Mouse (Mus musculus) liver, embryonic 16.5 days (tissue): ENCODE measurements around the gene Mindy1. TPM values are rescaled to one million over a fixed set of nuclear protein-coding genes. Genes with fewer than 3 reads are reported as not detected.
A peak's percentile ranks its signal among the peaks of the same experiment; 100 is the strongest.

ENCODE experiments used
- ATAC-seq: fragments of 200-750 bp; cut with Nextera tagmentation; 2 replicates; pipeline ENCODE4 v1.8.0; 2017; ENCODE audit warnings: low read depth, mild to moderate bottlenecking, moderate number of reproducible peaks, moderate library complexity
- H3K27ac ChIP-seq: fragments of 300-500 bp; sonication (generic); 2 replicates; pipeline ENCODE4 v1.5.1; 2014; ENCODE audit warnings: mild to moderate bottlenecking, low read length
- H3K27me3 ChIP-seq: fragments of 300-500 bp; sonication (generic); 2 replicates; pipeline ENCODE4 v1.6.1; 2014; ENCODE audit warnings: low read depth, low read length, mixed read lengths; ENCODE audit not compliant: control insufficient read depth, insufficient read depth
- H3K36me3 ChIP-seq: fragments of 300-500 bp; sonication (generic); 2 replicates; pipeline ENCODE4 v1.6.1; 2014; ENCODE audit warnings: mild to moderate bottlenecking; ENCODE audit not compliant: control insufficient read depth, insufficient read depth
- H3K4me1 ChIP-seq: fragments of 300-500 bp; sonication (generic); 2 replicates; pipeline ENCODE4 v1.6.1; 2014; ENCODE audit warnings: low read depth, low read length, mixed read lengths; ENCODE audit not compliant: control insufficient read depth
- H3K4me2 ChIP-seq: fragments of 300-500 bp; sonication (generic); 2 replicates; pipeline ENCODE4 v1.6.1; 2014; ENCODE audit warnings: low read depth, low read length, mixed read lengths
- H3K4me3 ChIP-seq: fragments of 300-500 bp; sonication (generic); 2 replicates; pipeline ENCODE4 v1.5.1; 2014; ENCODE audit warnings: low read depth, mild to moderate bottlenecking, low read length
- H3K9ac ChIP-seq: fragments of 300-500 bp; sonication (generic); 2 replicates; pipeline ENCODE4 v1.6.1; 2014; ENCODE audit warnings: low read depth, low read length
- H3K9me3 ChIP-seq: fragments of 300-500 bp; sonication (generic); replicated peaks from 2 replicates; pipeline ENCODE4 v1.6.1; 2016; ENCODE audit warnings: low read length; ENCODE audit not compliant: control insufficient read depth
- WGBS: fragments of 180-500 bp; shearing (Covaris S2); extraction: QIAGEN DNeasy Blood & Tissue Kit; methylation state at CpG from one replicate; pipeline ENCODE4 v1.1.7; 2014; ENCODE audit not compliant: insufficient replicate concordance; 5-methylcytosine and 5-hydroxymethylcytosine counted together
- polyA plus RNA-seq: library from polyadenylated mRNA; unstranded; fragments of >200 nt; fragmentation: Nextera tagmentation; extraction: Ambion mirVana; gene quantifications from 2 replicates; pipeline ENCODE4 v1.2.1, GENCODE M21; 2015

Gene Mindy1
- polyA plus RNA-seq, 1 experiment from 2014 or later, result 23.2 TPM

DNA sequence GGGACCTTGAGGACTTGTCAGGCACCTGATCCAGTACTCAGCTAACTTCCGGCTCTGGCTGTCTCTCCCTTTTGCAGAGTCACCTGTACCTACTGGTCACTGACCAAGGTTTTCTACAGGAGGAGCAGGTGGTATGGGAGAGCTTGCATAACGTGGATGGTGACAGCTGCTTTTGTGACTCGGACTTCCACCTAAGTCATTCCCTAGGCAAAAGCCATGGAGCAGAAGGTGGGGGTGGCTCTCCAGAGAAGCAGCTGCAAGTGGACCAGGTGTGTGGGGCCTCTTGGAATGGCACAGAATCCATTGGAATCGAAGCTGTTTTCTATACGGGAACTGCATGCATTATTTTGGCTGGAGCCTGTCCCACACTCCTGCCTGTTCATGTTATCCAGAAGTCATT is 13.6 kb downstream of the Mindy1 start:
- H3K4me3 ChIP-seq, result no peak overlapping the region
- no peaks in the 10 kb centered on the region for H3K27me3 ChIP-seq
- ATAC-seq, result no peak
- peaks cover 19% of the 10 kb centered on the region for H3K4me1 ChIP-seq
- H3K9me3 ChIP-seq, result no peaks in the 10 kb centered on the region
- WGBS, result 59% methylated on average over 5 of the region's 5 CpGs
- H3K27ac ChIP-seq, result no peak overlapping the region
- H3K4me2 ChIP-seq, result no peak overlapping the region
- no peak overlapping the region for H3K9ac ChIP-seq
- H3K36me3 ChIP-seq, result no peaks in the 10 kb centered on the region; the same call in 1 of the 2 replicates

DNA sequence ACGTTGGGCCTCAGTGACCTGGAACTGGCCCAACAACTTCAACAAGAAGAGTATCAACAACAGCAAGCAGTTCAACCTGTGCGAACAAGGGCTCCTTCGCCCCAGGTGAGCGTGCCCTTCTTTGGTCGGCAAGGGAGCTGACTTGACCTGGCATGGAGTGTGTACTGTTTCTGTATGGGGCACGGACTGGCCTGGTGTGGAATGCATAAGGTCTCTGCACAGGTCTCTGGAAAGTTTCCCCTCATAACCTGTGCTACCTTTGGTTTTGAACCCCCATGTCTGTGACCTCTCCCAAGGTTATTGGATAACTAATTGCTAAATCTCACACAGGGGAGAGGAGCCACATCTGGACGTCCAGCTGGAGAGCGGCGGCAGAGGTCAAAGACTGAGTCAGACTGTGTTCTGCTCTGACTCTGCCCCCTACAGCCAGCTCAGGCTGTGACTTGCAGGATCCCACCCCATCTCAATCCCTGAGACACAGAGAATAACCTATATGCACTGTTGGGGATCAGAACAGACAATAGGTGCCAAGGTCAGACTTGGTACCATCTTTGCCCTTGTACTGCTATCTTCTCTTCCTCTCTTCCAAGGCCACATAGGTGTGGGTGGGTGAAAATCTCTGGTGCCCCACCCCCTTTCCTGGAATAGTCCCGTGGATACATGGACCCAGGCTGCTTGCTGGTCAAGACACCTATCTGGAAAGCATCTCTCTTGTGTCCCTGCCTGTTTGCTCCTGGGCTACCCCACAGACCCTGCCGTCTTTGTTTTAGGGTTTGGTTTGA is 14.4 kb downstream of the Mindy1 start:
- no peaks in the 10 kb centered on the region for H3K27me3 ChIP-seq
- no peaks in the 10 kb centered on the region for H3K9me3 ChIP-seq
- no peaks in the 10 kb centered on the region; the same call in 1 of the 2 replicates for H3K36me3 ChIP-seq
- peak; percentile 60 for ATAC-seq
- H3K9ac ChIP-seq, result no peak overlapping the region
- 69% methylated on average over 11 of the region's 11 CpGs for WGBS
- H3K4me3 ChIP-seq, result no peak overlapping the region
- peak overlapping the region; percentile 13; the same call in 1 of the 2 replicates for H3K27ac ChIP-seq
- H3K4me2 ChIP-seq, result no peak overlapping the region
- H3K4me1 ChIP-seq, result peaks cover 19% of the 10 kb centered on the region

DNA sequence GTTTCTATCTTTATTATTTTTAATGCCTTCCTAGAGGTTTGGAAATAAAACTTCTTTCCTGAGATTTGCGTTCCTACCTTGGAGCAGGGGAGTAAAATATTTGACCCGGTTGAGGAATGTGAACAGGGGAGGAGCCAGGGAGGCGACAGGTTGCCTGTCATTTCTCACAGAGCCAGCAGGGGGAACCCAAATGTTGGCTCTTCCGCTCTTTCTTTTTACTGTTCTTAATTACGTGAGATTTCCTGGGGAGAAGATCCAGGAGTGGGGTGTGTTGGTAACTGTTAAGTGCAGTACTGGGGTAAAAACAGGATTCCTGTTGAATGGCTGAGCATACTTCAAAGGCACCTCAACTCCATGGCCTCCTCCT is 14.9 kb downstream of the Mindy1 start:
- Histone ChIP-seq H3K27me3 (no peaks in the 10 kb centered on the region), H3K4me1 (peaks cover 19% of the 10 kb centered on the region), H3K9me3 (no peaks in the 10 kb centered on the region), H3K4me2 (no peak overlapping the region), H3K4me3 (no peak overlapping the region), H3K9ac (no peak overlapping the region), H3K36me3 (no peaks in the 10 kb centered on the region; the same call in 1 of the 2 replicates), H3K27ac (no peak overlapping the region)
- ATAC-seq, result 0 out of 2 replicates have a peak, but pooled peaks have one; percentile 19
- 21% methylated on average over 5 of the region's 5 CpGs for WGBS

DNA sequence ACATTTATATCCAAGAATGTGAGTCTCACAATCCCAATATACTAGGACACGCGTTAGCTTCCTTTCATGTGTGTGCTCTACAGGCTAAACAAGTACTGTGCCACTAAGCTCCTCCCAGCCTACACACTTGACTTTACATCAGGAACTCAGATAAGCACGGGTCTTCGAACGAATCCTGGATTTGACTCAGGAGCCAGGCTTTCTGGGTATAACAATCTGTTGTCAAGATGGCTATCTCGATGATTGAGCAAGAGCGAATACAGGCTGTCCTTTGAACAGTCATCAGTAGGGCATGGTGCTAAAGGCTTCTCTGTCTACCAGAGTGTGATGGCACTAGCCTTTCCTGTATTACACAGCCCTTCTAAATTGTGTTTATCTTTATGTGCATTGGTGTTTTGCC is 16.9 kb downstream of the Mindy1 start:
- H3K36me3 ChIP-seq, result no peaks in the 10 kb centered on the region
- ATAC-seq, result peak; percentile 53
- H3K27me3 ChIP-seq, result no peaks in the 10 kb centered on the region
- 52% methylated on average over 7 of the region's 7 CpGs for WGBS
- H3K4me2 ChIP-seq, result no peak overlapping the region
- no peak overlapping the region for H3K9ac ChIP-seq
- H3K27ac ChIP-seq, result 0 out of 2 replicates have a peak overlapping the region, but pooled peaks have one; percentile 6
- H3K4me1 ChIP-seq, result peaks cover 16% of the 10 kb centered on the region
- H3K4me3 ChIP-seq, result no peak overlapping the region
- no peaks in the 10 kb centered on the region for H3K9me3 ChIP-seq

DNA sequence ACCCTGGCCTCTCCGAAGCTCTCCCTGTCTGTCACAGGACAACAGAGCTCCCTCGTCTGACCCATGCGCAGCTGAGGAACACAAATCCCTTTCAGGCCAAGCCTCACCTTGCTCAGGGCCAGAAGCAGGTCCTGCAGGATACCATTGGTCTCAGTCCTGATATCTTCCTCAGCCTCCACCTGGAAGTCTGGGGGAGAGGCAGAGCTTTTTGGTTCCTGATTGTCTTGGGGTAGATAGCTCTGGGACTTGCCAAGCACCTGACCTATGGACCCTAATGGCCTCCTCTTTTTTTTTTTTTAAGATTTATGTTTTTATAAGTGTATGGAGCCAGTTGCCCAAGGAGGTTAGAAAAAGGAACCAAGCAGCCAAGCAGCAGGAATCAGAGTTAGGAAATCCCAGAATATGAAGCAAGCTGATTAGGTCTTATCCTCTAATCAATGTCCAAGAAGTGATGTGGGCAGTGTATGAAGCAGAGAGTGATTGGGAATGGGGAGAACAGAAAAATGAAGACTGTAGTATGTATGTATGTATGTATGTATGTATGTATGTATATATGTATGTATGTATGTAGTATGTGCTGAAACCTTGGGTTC is 20.2 kb downstream of the Mindy1 start:
- Histone ChIP-seq H3K4me1 (peaks cover under 1% of the 10 kb centered on the region; the same call in 1 of the 2 replicates), H3K36me3 (no peaks in the 10 kb centered on the region), H3K27me3 (no peaks in the 10 kb centered on the region), H3K4me2 (no peak overlapping the region), H3K9ac (no peak overlapping the region), H3K4me3 (no peak overlapping the region), H3K9me3 (no peaks in the 10 kb centered on the region), H3K27ac (no peak overlapping the region)
- no peak for ATAC-seq
- 76% methylated on average over 3 of the region's 3 CpGs for WGBS

DNA sequence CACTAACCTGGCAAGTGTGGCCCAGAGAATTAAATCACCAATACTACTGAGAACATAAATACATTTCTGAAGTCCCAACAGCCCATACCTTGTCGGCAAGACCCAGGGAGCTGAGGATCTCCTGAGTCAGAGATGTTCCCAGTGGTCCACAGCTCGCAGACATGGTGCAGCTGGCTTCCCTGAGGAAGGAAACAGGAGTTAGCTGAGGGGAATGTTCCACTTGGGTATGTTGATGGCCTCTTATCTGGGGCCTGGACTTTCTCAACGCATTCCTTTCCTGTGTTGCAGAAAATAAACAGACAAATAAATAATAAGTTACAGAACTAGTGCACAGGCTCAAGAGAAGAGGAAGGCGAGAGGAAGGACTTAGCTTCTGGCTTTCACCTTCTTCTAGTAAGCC is 25.1 kb downstream of the Mindy1 start:
- no peaks in the 10 kb centered on the region for H3K9me3 ChIP-seq
- H3K4me2 ChIP-seq, result no peak overlapping the region
- no peak overlapping the region for H3K9ac ChIP-seq
- no peak overlapping the region for H3K4me3 ChIP-seq
- peaks cover 5% of the 10 kb centered on the region for H3K4me1 ChIP-seq
- no peak for ATAC-seq
- no peaks in the 10 kb centered on the region for H3K27me3 ChIP-seq
- no peak overlapping the region for H3K27ac ChIP-seq
- no peaks in the 10 kb centered on the region for H3K36me3 ChIP-seq
- 67% methylated on average over 4 of the region's 4 CpGs for WGBS

DNA sequence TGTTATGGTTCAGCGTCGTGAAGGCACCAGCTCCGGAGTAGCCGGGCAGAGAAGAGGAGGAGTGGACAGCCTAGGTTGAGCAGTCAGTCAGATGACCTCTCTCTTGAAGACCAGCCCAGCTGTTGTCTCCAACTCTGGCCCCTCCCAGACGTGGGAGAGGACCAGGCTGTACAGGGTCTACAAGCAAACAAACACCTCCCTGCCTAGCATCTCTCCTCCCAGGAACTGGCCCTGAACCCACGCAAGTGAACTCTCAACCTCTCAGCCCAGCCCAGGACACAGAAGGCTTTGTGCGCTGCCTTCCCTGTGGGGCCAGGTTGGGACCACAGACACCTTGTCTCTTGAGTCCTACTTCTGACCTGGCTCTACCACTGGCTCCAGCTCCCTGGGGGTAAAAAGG is 26.0 kb downstream of the Mindy1 start, which contains the start of gene Anxa9:
Gene Anxa9 (minus strand): TSS at position 77 of the 400 bp plus-strand sequence.
- H3K9me3 ChIP-seq, result no peaks in the 10 kb centered on the region
- no peak within 1 kb of the TSS for H3K4me3 ChIP-seq
- peak; percentile 47; the same call in 1 of the 2 replicates for ATAC-seq
- WGBS, result 66% methylated on average over 7 of the region's 7 CpGs
- peaks cover 13% of the 10 kb centered on the region for H3K4me1 ChIP-seq
- no peak within 1 kb of the TSS for H3K27ac ChIP-seq
- no peaks in the 10 kb centered on the region for H3K36me3 ChIP-seq
- H3K27me3 ChIP-seq, result no peaks in the 10 kb centered on the region
- no peak within 1 kb of the TSS for H3K9ac ChIP-seq
- no peak within 1 kb of the TSS for H3K4me2 ChIP-seq

DNA sequence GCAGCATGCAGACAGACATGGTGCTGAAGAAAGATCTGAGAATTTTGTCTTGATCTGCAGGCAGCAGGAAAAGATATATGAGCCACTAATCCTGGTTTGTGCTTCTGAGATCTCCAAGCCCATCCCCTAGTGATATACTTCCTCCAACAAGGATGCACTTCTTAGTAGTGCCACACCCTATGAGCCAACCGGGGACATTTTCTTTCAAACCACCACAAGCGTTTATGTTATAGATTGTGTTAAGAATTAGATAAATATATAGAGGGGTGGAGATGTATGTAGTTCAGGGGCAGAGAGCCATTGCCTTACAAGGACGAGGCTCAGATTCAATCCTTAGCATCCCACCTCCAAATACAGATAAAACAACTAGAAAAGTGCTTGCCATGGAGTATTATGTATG is 29.4 kb downstream of the Mindy1 start:
- no peaks in the 10 kb centered on the region for H3K27me3 ChIP-seq
- H3K4me3 ChIP-seq, result no peak overlapping the region
- 30% methylated on average over 3 of the region's 3 CpGs for WGBS
- H3K9me3 ChIP-seq, result no peaks in the 10 kb centered on the region
- no peak overlapping the region for H3K4me2 ChIP-seq
- peaks cover 41% of the 10 kb centered on the region for H3K4me1 ChIP-seq
- H3K27ac ChIP-seq, result no peak overlapping the region
- H3K9ac ChIP-seq, result no peak overlapping the region
- ATAC-seq, result no peak
- H3K36me3 ChIP-seq, result no peaks in the 10 kb centered on the region
